Mouse (Mus musculus): ENCODE data around the gene Hook2. TPM values are rescaled to one million over a fixed set of nuclear protein-coding genes. Genes with fewer than 3 reads are reported as not detected.

The Hook2 gene
- total RNA-seq (2021) = 1 to 10 TPM; 7.6 to 9.3 TPM

DNA sequence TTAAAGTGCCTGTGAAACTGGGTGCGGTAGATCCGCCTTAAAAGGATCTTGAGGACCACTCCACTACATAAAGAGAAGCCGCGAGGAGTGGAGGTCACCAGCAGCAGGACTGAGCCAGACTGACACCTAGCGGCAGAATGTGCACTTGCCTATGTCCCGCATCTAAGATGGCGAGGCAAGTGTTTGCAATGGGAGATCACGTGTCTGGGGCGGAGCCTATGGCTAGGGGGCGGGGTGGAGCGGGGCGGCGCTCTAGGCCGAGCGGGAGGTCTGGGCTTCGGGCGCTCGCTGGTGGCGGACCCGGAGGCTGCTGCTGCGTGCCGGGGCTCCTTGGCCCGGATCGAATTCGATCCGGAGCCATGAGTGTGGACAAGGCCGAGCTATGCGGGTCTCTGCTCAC is at the start of gene Hook2:
TSS of gene Hook2 (plus strand) at position 255 of the 400 bp plus-strand sequence.
- DNase-seq (ENCODE audit: extremely low spot score in 1 of 2, low spot score in 1 of 2) = peak; percentile 88 to 93

DNA sequence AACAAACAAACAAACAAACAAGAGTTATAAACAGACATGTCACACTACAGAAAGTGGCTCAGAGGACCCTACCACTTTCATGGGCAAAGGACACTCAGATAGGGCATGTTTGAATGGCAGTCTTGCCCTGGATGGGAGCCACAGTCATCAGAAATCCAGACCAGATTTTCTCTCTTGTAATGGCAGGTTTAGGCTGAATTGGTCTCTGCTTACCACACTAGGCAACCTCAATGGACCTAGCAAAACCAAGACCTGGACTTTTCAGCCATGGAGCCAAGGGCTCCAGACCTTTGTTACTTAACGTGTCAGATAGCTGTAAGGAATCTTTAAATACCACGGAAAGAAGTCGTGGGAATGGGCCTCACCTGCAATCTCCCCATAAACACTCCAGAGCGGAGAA is 46.7 kb upstream of the Hook2 start:
- no peak for DNase-seq (ENCODE audit: extremely low spot score in 1 of 2, low spot score in 1 of 2)

GRCm38 (mm10) chr8:84944478-84945160 is 45.8 kb upstream of the Hook2 start:
- DNase-seq (ENCODE audit: extremely low spot score in 1 of 2, low spot score in 1 of 2) = peak; percentile 37 to 62

DNA sequence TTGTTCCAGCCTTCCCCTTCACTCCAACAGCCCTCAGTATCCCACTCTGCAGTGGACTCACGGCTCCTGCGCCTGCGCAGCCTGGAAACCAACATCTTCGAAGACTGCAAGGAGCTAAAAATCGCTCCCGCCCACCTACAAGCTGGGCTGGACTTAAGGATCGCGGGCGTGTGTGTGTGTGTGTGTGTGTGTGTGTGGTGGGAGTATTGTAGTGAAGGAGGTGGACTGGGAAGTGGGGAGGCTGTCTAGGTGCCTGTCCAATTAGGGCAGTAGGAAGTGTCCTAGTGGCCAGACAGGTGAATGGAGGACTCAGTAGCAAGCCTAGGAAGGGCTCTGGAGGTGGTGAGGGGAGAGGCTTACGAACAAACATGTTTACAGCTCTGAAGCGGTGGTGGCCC is 45.2 kb upstream of the Hook2 start:
- peak in 1 of 2 experiments; percentile 30 for DNase-seq (ENCODE audit: extremely low spot score in 1 of 2, low spot score in 1 of 2)

DNA sequence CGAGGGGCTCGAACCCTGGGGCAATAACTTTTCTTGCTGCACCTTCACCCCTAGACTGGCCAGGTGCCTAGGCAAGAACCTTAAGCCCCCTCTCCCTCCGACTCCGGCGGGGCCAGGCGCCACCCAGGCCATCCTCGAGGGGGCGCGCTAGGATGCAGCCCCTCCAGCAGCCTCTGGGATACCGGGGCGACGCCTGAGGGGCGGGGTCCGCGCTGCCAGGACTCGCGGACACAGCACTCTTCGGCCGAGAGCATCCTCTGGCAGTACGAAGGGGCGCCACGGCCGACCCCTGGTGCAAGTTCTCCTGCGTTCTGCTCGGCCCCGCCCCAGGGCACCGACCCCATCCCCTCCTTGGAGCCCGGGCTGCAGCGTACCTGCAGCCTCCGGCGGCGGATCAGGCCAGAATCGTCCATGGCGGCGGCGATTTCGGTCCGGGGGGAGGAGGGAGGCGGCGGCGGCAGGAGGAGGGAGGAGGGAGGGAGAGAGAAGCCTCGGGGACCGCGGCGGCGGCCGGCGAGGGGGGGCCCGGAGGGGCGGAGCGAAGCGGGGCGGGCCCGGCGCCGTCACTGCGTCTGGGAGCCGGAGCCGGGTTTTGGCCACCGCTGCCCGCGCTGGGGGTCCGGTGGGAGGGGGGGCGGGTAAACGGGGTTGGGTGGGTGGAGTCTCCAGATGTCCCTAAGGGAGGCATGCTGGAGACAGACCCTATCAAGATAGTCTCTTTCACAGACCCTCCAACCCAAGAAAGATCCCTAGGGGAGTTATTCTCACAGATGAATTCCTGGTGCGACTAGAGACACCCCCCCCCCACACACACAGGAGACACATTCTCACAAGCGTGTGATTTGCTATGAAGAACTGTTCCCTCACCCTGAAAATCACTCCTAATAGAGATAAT is 44.5 kb upstream of the Hook2 start:
- peak in 1 of 2 experiments; percentile 55 for DNase-seq (ENCODE audit: extremely low spot score in 1 of 2, low spot score in 1 of 2)

DNA sequence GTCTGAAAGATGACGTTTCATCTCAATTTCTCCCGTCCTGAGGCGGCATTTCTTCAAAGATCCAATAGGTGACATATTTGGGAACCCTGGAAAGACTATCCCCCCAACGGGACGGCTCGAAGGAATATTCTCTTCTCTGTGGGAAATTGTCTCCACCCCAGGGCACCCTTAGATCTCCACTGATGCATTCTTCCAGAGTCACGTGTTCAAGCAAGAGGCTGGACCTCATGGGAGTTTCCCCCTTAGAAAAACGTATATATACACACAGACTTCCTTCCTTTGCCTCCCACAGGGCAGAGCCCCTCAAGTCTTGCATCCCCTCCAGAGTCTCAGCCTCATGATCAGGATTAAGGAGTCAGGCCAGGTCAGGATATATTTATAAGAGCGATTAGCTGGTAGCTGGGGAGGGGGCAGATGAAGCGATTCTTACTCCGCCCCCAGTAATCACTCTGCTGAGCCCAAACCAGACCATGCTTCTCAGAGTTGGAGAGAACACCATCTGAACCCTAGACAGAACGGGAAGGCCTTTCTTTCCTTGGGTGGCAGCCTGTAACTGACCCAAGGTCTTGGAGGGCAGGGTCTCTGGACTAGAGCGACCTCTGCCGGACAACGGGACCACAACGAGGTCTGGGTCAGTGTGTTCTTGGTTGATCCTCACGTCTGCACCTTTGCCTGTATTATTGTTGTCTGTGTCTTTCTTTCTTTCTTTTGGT is 43.7 kb upstream of the Hook2 start, which contains the start of gene Rtbdn:
TSS of gene Rtbdn (plus strand) at position 464 of the 713 bp plus-strand sequence.
- DNase-seq (ENCODE audit: extremely low spot score in 1 of 2, low spot score in 1 of 2) = no peak

DNA sequence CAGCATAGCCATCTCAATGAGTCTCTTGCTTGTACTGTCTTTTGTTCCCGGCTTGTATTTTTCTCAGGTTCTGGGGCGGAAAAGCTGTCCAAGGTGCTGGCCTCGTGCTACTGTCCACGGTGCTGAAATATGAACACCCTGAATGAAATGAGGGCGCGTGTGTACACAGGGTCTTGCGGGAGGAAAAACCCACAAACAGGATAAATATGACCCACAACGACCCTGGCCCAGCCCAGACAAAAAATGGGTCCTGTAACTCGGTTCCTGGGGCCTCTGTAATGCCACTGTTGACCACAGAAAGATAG is 43.2 kb upstream of the Hook2 start:
- DNase-seq (ENCODE audit: extremely low spot score in 1 of 2, low spot score in 1 of 2) = no peak

GRCm38 (mm10) chr8:84949753-84950152 is 40.6 kb upstream of the Hook2 start:
- DNase-seq (ENCODE audit: extremely low spot score in 1 of 2, low spot score in 1 of 2) = no peak

DNA sequence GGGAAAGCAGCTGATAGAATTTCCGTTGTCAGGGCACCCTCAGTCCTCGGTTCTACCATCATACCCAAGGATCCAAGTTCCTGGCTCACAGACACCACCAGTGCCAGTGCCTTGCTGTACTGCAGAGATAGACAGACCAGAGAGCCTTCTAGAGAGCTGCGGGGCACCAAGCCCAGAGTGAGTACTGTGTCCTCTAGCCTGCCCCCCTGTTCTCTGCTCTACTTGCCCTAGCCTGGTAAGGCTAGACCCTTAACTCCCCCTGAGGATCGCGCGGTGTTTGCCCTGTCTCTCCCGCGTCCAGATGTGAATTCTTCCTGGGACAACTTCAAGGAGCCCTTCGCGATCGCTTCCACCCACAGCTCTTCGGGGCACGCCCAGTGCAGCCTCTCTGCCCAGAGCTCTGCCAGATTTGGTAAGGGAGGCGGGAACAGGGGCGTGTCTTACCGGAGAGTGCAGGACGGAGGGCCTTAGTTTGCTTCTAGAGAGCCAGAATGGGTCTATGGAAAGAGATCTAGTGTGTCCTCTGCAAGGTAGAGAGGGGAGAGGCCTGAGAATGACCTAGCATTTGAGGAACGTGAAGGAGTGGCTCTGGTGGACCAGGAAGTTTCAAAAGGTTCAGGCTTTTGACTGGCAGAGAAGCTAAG is 37.7 kb upstream of the Hook2 start:
- DNase-seq (ENCODE audit: extremely low spot score in 1 of 2, low spot score in 1 of 2) = no peak

DNA sequence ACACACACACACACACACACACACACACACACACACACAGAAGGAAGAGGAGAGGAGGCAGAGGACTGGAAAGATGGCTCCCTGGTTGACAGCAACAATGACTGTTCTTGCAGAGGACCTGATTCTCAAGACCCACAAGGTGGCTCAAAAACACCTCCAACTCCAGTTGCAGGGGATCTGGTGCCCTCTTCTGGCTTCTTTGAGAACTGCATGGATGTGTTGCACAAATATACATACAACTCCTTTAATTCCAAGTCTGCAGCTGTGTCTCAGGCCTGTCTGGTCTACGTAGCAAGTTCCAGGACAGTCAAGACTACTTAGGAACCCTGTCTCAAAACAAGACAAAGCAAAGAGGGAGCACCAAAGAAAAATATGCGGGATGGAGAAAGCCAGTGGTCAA is 33.6 kb upstream of the Hook2 start:
- peak; percentile 36 to 86 for DNase-seq (ENCODE audit: extremely low spot score in 1 of 2, low spot score in 1 of 2)

DNA sequence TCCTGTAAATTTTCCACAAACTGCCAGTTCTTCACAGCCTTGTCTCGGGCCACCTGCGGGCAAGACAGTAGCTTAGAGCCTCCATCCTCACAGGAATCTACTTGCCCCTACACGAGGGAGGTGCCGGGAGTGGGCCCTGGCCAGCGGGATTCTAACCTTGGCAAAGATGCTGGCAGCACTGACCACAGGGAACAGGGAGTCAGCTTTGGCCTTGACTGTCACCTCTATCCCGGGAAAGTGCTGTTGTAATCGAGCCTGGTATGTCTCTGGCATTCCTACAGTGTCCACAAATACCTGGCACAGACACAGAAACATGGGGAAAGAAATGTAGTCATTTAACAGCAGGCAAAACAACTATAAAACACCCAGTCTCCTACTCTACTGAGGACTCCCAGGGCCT is 30.6 kb upstream of the Hook2 start:
- DNase-seq (ENCODE audit: extremely low spot score in 1 of 2, low spot score in 1 of 2) = no peak

- DNase-seq (ENCODE audit: extremely low spot score in 1 of 2, low spot score in 1 of 2) = no peak
Measured at GRCm38 (mm10) chr8:84963952-84964351, 26.5 kb upstream of the Hook2 start.

GRCm38 (mm10) chr8:84965731-84966291 is 24.6 kb upstream of the Hook2 start:
- DNase-seq (ENCODE audit: extremely low spot score in 1 of 2, low spot score in 1 of 2) = peak; percentile 71 to 76

DNA sequence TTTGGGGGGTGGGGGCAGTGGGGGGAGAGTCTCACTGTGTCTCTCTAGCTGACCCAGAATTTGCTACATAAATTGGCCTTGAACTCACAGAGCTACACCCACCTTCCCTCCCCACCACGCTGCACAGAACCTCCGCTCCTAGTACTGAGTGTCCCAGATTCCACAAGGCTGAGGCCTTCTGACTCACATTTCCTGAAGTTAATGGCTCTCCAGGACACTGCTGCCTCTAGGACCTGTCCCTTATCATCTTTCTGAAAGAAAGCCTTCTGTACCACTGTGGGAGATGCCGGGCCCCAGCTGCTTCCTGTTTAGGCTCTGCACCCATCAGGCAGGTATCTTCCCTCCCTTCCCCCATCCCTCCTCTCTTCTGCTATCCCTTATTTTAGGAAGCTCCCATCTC is 23.8 kb upstream of the Hook2 start:
- DNase-seq (ENCODE audit: extremely low spot score in 1 of 2, low spot score in 1 of 2) = no peak

GRCm38 (mm10) chr8:84967532-84968304 is 22.7 kb upstream of the Hook2 start:
- no peak for DNase-seq (ENCODE audit: extremely low spot score in 1 of 2, low spot score in 1 of 2)

GRCm38 (mm10) chr8:84968650-84969049 is 21.8 kb upstream of the Hook2 start:
- no peak for DNase-seq (ENCODE audit: extremely low spot score in 1 of 2, low spot score in 1 of 2)

DNA sequence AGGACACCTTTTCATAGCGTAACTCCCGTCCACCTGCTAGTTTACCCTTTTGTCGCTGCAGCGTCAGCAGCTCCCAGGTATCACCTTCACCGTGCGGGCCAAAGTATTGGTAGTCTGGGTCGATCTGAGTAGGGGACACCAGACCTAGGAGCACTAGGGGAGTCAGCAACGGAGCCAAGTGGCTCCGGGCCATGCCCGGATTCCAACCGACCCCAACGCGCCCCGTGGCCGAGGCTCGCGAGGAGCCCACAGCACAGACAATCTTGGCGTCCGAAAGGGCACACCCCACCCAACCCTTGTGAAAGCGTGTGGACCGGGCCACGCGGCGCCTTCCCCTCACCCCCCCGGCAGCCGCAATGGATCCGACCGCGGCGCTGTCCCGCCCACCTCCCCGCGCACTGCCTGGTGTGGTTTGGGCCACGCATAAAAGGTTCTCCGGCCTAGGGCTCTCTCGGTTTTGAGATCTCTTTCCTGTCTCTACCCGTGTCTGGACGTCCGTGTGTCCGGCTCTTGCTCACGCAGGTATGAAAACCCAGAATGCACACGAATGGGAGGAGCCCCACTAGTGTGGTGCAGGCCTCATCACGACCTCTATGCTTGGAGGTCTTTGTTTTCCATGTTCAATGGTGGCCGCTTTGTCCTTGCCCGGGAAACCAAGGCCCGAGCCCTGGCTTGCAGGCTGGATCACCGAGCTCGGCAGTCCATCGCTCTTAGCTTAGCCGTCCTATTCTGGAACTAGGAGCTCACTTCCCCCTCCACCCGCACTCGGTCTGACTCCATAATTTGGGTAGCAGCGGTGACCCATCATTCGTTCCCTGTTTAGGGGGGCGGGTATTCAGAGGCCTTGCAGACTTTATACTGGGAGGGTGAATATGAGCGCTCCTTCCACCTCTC is 20.9 kb upstream of the Hook2 start, which contains the start of the genes Gm49661, Prdx2 and Rnaseh2a:
TSS of gene Gm49661 (minus strand) at position 193 of the 894 bp plus-strand sequence.
TSS of gene Prdx2 (plus strand) at position 347 of the 894 bp plus-strand sequence.
TSS of gene Rnaseh2a (minus strand) at position 527 of the 894 bp plus-strand sequence.
- peak; percentile 64 to 68 for DNase-seq (ENCODE audit: extremely low spot score in 1 of 2, low spot score in 1 of 2)

GRCm38 (mm10) chr8:84970135-84970790 is 20.1 kb upstream of the Hook2 start:
- no peak for DNase-seq (ENCODE audit: extremely low spot score in 1 of 2, low spot score in 1 of 2)

All from layer of hippocampus, postnatal 25 days (tissue).